Mouse (Mus musculus) liver, adult 2 months (tissue): Measurements from ENCODE around the gene Dnal4. TPM values are rescaled to one million over a fixed set of nuclear protein-coding genes. Genes with fewer than 3 reads are reported as not detected.

Experiments used
- DNase-seq: peaks from one replicate; pipeline ENCODE4 v3.0.0-alpha.2; 2011; ENCODE audit warnings: low read depth, low spot score; ENCODE audit errors: extremely low read depth
- H3K27ac ChIP-seq: fragments of 200-500 bp; replicated peaks from 2 replicates; pipeline ENCODE4 v1.5.1; 2012; ENCODE audit warnings: low read depth, mild to moderate bottlenecking, control low read depth, inconsistent platforms, low read length; ENCODE audit not compliant: insufficient read depth
- H3K27me3 ChIP-seq: fragments of 200-500 bp; 2 replicates; pipeline ENCODE4 v1.6.1; 2012; ENCODE audit warnings: mild to moderate bottlenecking, moderate library complexity, low read length, inconsistent platforms; ENCODE audit not compliant: control insufficient read depth, insufficient read depth
- H3K36me3 ChIP-seq: fragments of 200-500 bp; 2 replicates; pipeline ENCODE4 v1.6.1; 2012; ENCODE audit warnings: low read length, inconsistent platforms; ENCODE audit not compliant: control insufficient read depth, insufficient read depth
- H3K4me1 ChIP-seq: fragments of 200-500 bp; 2 replicates; pipeline ENCODE4 v1.6.1; 2011; ENCODE audit warnings: low read length; ENCODE audit not compliant: control insufficient read depth, insufficient read depth
- H3K4me3 ChIP-seq: fragments of 200-500 bp; 2 replicates; pipeline ENCODE4 v1.5.1; 2011; ENCODE audit warnings: low read depth, mild to moderate bottlenecking, control low read depth, low read length, moderate library complexity; ENCODE audit not compliant: insufficient read depth
- H3K79me2 ChIP-seq: fragments of 200-500 bp; 2 replicates; pipeline ENCODE4 v1.6.1; 2012; ENCODE audit warnings: inconsistent platforms, mild to moderate bottlenecking, low read length, moderate library complexity; ENCODE audit not compliant: control insufficient read depth, insufficient read depth
- H3K9ac ChIP-seq: fragments of 200-500 bp; 2 replicates; pipeline ENCODE4 v1.6.1; 2012; ENCODE audit warnings: low read depth, mild to moderate bottlenecking, control low read depth, inconsistent platforms, low read length
- CTCF ChIP-seq: fragments of 200-500 bp; IDR thresholded peaks from 2 replicates; pipeline ENCODE4 v1.5.1; 2011; ENCODE audit warnings: low read depth, low read length, control low read depth
- POLR2A ChIP-seq: fragments of 200-500 bp; IDR thresholded peaks from 2 replicates; pipeline ENCODE4 v1.6.1; 2011; ENCODE audit warnings: low read length, control low read depth; ENCODE audit not compliant: insufficient read depth; ENCODE audit errors: extremely low read depth
- WGBS: fragments of 180-500 bp; shearing (Covaris S2); methylation state at CpG from one replicate; pipeline ENCODE4 v1.1.7; 2018; 5-methylcytosine and 5-hydroxymethylcytosine counted together
- polyA plus RNA-seq: library from polyadenylated mRNA; depleted of rRNA; stranded (reverse); fragments of >200 nt; gene quantifications from 2 replicates; pipeline ENCODE4 v1.2.3, GENCODE M21; 2012
- total RNA-seq: library from RNA; depleted of rRNA; stranded (reverse); fragments of >200 nt; gene quantifications from 2 replicates; pipeline ENCODE4 v1.2.3, GENCODE M21; 2014

The Dnal4 gene
- total and polyA plus RNA-seq, 2 experiments: 6.2 to 14.2 TPM

GRCm38 (mm10) chr15:79808658-79809057 is 31.0 kb upstream of the Dnal4 start:
- Histone ChIP-seq H3K27me3 (peaks cover 12% of the 10 kb centered on the region), H3K27ac (no peak overlapping the region), H3K79me2 (no peaks in the 10 kb centered on the region), H3K9ac (no peak overlapping the region), H3K4me1 (no peaks in the 10 kb centered on the region), H3K4me3 (no peak overlapping the region), H3K36me3 (no peaks in the 10 kb centered on the region)
- WGBS: 58% methylated on average over 5 of the region's 5 CpGs
- TF ChIP-seq POLR2A (no peak), CTCF (no peak)
- no peak for DNase-seq

GRCm38 (mm10) chr15:79808114-79808513 is 30.5 kb upstream of the Dnal4 start:
- 25% methylated on average over 5 of the region's 5 CpGs for WGBS
- TF ChIP-seq CTCF: peak; percentile 66; the same call in 1 of the 2 replicates
- TF ChIP-seq POLR2A: no peak
- H3K27me3 ChIP-seq: peaks cover 14% of the 10 kb centered on the region
- no peak overlapping the region for H3K4me3 ChIP-seq
- no peak overlapping the region for H3K27ac ChIP-seq
- peak; percentile 14 for DNase-seq
- no peak overlapping the region for H3K9ac ChIP-seq
- no peaks in the 10 kb centered on the region for H3K36me3 ChIP-seq
- H3K4me1 ChIP-seq: no peaks in the 10 kb centered on the region
- H3K79me2 ChIP-seq: no peaks in the 10 kb centered on the region

GRCm38 (mm10) chr15:79807050-79807449 is 29.4 kb upstream of the Dnal4 start:
- H3K27ac ChIP-seq: no peak overlapping the region
- peaks cover 17% of the 10 kb centered on the region for H3K27me3 ChIP-seq
- DNase-seq: no peak
- no peak overlapping the region for H3K4me3 ChIP-seq
- no peak for TF ChIP-seq POLR2A
- TF ChIP-seq CTCF: no peak
- H3K79me2 ChIP-seq: no peaks in the 10 kb centered on the region
- WGBS: 21% methylated on average over 1 of the region's 1 CpGs
- H3K4me1 ChIP-seq: no peaks in the 10 kb centered on the region
- no peak overlapping the region for H3K9ac ChIP-seq
- no peaks in the 10 kb centered on the region for H3K36me3 ChIP-seq

- no peak for DNase-seq
- Histone ChIP-seq H3K4me1 (no peaks in the 10 kb centered on the region), H3K9ac (no peak overlapping the region), H3K36me3 (no peaks in the 10 kb centered on the region), H3K79me2 (no peaks in the 10 kb centered on the region), H3K27me3 (peaks cover 17% of the 10 kb centered on the region), H3K4me3 (no peak overlapping the region), H3K27ac (no peak overlapping the region)
- 23% methylated on average over 8 of the region's 8 CpGs for WGBS
- no peak for TF ChIP-seq POLR2A
- TF ChIP-seq CTCF: no peak
These were observed 27.6 kb upstream of the Dnal4 start for GRCm38 (mm10) chr15:79805246-79805645.

GRCm38 (mm10) chr15:79804352-79805071 is 26.9 kb upstream of the Dnal4 start, which contains the start of gene Nptxr:
Nptxr (minus strand) TSS chr15:79804766.
- no peak for DNase-seq
- H3K9ac ChIP-seq: peak within 1 kb of the TSS; percentile 14
- H3K4me3 ChIP-seq: peak within 1 kb of the TSS; percentile 58
- WGBS: 1% methylated on average over 78 of the region's 91 CpGs
- no peak within 1 kb of the TSS for H3K27ac ChIP-seq
- no peaks in the 10 kb centered on the region for H3K79me2 ChIP-seq
- no peaks in the 10 kb centered on the region for H3K4me1 ChIP-seq
- TF ChIP-seq POLR2A (no peak), CTCF (peak; percentile 7; the same call in 1 of the 2 replicates)
- peaks cover 17% of the 10 kb centered on the region for H3K27me3 ChIP-seq
- no peaks in the 10 kb centered on the region for H3K36me3 ChIP-seq

GRCm38 (mm10) chr15:79803533-79804351 is 26.1 kb upstream of the Dnal4 start:
- Histone ChIP-seq H3K4me3 (peak overlapping the region; percentile 58), H3K27ac (no peak overlapping the region), H3K27me3 (peaks cover 17% of the 10 kb centered on the region), H3K9ac (peak overlapping the region; percentile 12), H3K79me2 (no peaks in the 10 kb centered on the region), H3K36me3 (no peaks in the 10 kb centered on the region), H3K4me1 (no peaks in the 10 kb centered on the region)
- WGBS: 6% methylated on average over 77 of the region's 81 CpGs
- no peak for DNase-seq
- no peak for TF ChIP-seq POLR2A
- TF ChIP-seq CTCF: no peak
